Mouse (Mus musculus) small intestine, adult 2 months (tissue): Measurements from ENCODE around the gene Wdr78. TPM values are rescaled to one million over a fixed set of nuclear protein-coding genes. Genes with fewer than 3 reads are reported as not detected.

ENCODE experiments used
- H3K27ac ChIP-seq: fragments of 200-500 bp; 2 replicates; pipeline ENCODE4 v1.5.1; 2012; ENCODE audit warnings: low read depth, low read length, control low read depth, inconsistent platforms; ENCODE audit not compliant: insufficient read depth
- H3K27me3 ChIP-seq: fragments of 200-500 bp; 2 replicates; pipeline ENCODE4 v1.6.1; 2012; ENCODE audit warnings: mild to moderate bottlenecking, moderate library complexity, low read length, inconsistent platforms; ENCODE audit not compliant: control insufficient read depth, insufficient read depth
- H3K36me3 ChIP-seq: fragments of 200-500 bp; 2 replicates; pipeline ENCODE4 v1.6.1; 2012; ENCODE audit warnings: mild to moderate bottlenecking, low read length, control low read depth, inconsistent platforms; ENCODE audit not compliant: control insufficient read depth, insufficient read depth
- H3K4me1 ChIP-seq: fragments of 200-500 bp; 2 replicates; pipeline ENCODE4 v1.6.1; 2012; ENCODE audit warnings: low read length, inconsistent platforms, mixed read lengths; ENCODE audit not compliant: control insufficient read depth, insufficient read depth, insufficient read length
- H3K4me3 ChIP-seq: fragments of 200-500 bp; 2 replicates; pipeline ENCODE4 v1.5.1; 2012; ENCODE audit warnings: low read depth, mild to moderate bottlenecking, control low read depth, inconsistent platforms, low read length, moderate library complexity
- CTCF ChIP-seq: fragments of 200-500 bp; IDR thresholded peaks from 2 replicates; pipeline ENCODE4 v1.5.1; 2012; ENCODE audit warnings: low read depth, mild to moderate bottlenecking, control low read depth, inconsistent platforms, low read length, moderate library complexity, mixed read lengths; ENCODE audit not compliant: insufficient replicate concordance, insufficient read length; ENCODE audit errors: extremely low read depth
- POLR2A ChIP-seq: fragments of 200-500 bp; IDR thresholded peaks from 2 replicates; pipeline ENCODE4 v1.6.1; 2012; ENCODE audit warnings: low read depth, mild to moderate bottlenecking, control low read depth, inconsistent platforms, low read length, moderate library complexity
- WGBS: fragments of 180-500 bp; shearing (Covaris S2); methylation state at CpG from one replicate; pipeline ENCODE4 v1.1.7; 2018; 5-methylcytosine and 5-hydroxymethylcytosine counted together
- polyA plus RNA-seq: library from polyadenylated mRNA; depleted of rRNA; stranded (reverse); fragments of >200 nt; gene quantifications from 2 replicates; pipeline ENCODE4 v1.2.3, GENCODE M21; 2012; rRNA removed

The Wdr78 gene
- polyA plus RNA-seq, 1 experiment: 0.09 TPM

DNA sequence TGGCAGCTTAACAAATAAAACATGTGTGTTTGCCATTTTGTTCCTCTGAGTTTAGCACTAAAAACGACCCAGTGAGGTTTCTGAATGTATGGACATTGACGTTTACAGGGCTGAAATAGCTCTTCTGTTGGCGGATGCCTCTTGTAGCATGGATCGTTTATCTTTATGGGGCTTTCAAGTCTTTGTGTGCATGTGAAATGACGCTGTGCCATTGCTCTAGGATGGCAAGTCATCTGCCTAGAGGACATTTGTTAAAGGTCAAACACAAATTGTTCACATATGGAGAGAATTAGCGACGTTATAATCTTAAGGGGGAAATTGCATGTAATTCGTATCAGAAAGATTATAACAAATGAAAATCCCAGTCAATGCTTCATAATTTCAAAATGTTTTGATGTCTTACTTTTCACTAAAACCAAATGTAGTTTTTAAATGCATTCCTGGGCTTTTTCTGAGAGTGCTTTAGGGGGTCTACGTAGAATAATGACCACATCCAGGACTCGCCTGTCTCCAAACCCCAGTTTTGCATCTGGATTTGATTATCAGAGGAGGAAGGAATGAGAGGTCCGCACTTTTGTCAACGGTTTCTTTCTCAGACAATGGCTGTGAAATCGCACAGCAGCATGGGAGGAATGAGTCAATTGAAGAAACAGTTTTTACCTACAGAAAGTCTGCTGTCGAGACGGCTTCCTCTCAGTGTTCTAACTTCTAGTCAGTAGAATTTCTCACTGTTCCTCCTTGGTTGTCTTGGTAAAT is 109.0 kb downstream of the Wdr78 start:
- WGBS: 76% methylated on average over 15 of the region's 15 CpGs
- Histone ChIP-seq H3K27ac (no peak overlapping the region), H3K4me1 (no peaks in the 10 kb centered on the region), H3K4me3 (no peak overlapping the region), H3K27me3 (no peaks in the 10 kb centered on the region), H3K36me3 (no peaks in the 10 kb centered on the region)
- TF ChIP-seq POLR2A: no peak
- no peak for TF ChIP-seq CTCF

DNA sequence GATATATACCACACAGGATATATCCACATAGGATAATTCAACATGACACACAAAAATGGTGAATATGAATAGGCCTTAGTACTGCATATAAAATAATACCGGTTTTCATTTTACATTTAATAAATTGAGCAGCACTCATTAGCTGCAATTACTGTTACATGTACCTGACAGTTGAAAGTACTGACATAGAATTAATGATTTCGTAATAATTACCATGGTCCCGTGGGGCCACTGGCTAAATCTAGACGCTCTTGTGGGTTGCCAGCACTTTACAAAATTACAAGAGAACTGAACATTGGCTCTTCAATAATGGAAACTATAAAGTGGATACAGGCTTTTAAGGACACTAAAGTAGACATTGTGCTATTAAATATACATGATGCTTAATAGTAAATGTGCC is 109.7 kb downstream of the Wdr78 start:
- TF ChIP-seq POLR2A (no peak), CTCF (no peak)
- Histone ChIP-seq H3K4me1 (no peaks in the 10 kb centered on the region), H3K4me3 (no peak overlapping the region), H3K36me3 (no peaks in the 10 kb centered on the region), H3K27me3 (no peaks in the 10 kb centered on the region), H3K27ac (no peak overlapping the region)
- 84% methylated on average over 4 of the region's 4 CpGs for WGBS

DNA sequence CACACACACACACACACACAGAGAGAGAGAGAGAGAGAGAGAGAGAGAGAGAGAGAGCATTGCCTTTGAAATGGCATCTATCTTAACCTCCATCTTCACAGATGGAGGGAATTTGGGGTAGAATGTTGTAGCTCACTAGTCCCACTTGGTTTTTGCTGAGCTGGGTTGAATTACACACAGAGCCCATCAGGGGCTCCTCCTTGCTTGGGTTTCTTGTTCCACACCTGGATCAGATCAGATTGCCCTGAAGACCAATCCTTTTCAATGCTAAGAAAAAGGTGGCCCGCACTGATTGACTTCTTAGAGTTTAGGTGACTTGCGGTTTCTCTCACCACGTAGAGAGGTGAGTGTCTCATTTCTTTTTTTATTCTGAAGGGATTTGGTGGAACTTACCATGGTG is 122.7 kb downstream of the Wdr78 start:
- WGBS: 91% methylated on average over 3 of the region's 3 CpGs

GRCm38 (mm10) chr4:102990595-102991340 is 123.6 kb downstream of the Wdr78 start:
- Histone ChIP-seq H3K36me3 (no peaks in the 10 kb centered on the region), H3K27ac (no peak overlapping the region), H3K4me1 (no peaks in the 10 kb centered on the region), H3K27me3 (no peaks in the 10 kb centered on the region), H3K4me3 (no peak overlapping the region)
- 76% methylated on average over 11 of the region's 11 CpGs for WGBS
- no peak for TF ChIP-seq POLR2A
- TF ChIP-seq CTCF: no peak

More for the DNA sequence above, 122.7 kb downstream of the Wdr78 start:
- Histone ChIP-seq H3K27me3 (no peaks in the 10 kb centered on the region), H3K27ac (no peak overlapping the region), H3K4me1 (no peaks in the 10 kb centered on the region), H3K36me3 (no peaks in the 10 kb centered on the region), H3K4me3 (no peak overlapping the region)
- TF ChIP-seq CTCF: no peak
- TF ChIP-seq POLR2A: no peak

DNA sequence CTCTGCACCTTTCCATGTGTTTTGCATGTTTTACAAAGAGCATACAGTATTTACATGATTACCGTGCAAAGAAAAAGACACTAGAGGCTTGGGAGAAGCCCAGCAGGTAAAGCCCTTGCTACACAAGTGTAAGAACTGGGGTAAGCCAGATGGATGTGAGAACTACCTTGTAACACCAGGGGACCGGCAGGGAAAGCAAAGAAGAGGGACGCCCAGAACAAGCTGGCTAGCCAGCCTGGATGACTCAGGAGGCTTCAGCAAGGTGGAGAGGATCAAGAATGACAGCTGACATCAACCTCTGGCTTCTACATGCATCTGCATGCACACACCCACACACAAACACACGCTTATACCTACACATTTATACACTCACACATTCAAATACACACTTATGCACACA is 124.3 kb downstream of the Wdr78 start:
- Histone ChIP-seq H3K4me1 (no peaks in the 10 kb centered on the region), H3K36me3 (no peaks in the 10 kb centered on the region), H3K4me3 (no peak overlapping the region), H3K27me3 (no peaks in the 10 kb centered on the region), H3K27ac (no peak overlapping the region)
- no peak for TF ChIP-seq POLR2A
- no peak for TF ChIP-seq CTCF
- 76% methylated on average over 4 of the region's 4 CpGs for WGBS

- H3K4me3 ChIP-seq: no peak overlapping the region
Measured at GRCm38 (mm10) chr4:102989391-102989790, 125.0 kb downstream of the Wdr78 start.

DNA sequence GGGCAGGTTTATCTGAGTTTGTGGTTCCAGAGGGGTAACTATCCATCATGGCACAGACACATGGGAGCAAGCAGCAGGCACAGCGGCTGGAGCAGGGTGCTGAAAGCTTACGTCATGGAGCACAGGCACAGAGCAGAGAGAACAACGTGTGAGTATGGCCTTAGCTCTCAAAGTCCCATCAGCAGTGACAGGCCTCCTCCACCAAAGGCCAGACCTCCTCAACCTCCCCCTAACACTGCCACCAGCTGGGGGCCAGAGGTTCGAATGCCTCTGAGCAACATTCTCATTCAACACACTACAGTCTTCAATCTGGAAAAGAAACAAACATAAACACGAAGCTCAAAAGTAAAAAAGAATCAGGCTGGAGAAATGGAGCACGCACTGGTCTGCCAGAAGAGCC is 125.8 kb downstream of the Wdr78 start:
- Histone ChIP-seq H3K4me1 (no peaks in the 10 kb centered on the region), H3K27ac (no peak overlapping the region), H3K36me3 (no peaks in the 10 kb centered on the region), H3K4me3 (no peak overlapping the region), H3K27me3 (no peaks in the 10 kb centered on the region)
- TF ChIP-seq CTCF (no peak), POLR2A (no peak)
- WGBS: 77% methylated on average over 6 of the region's 6 CpGs

More at GRCm38 (mm10) chr4:102989391-102989790, 125.0 kb downstream of the Wdr78 start:
- no peak overlapping the region for H3K27ac ChIP-seq
- TF ChIP-seq POLR2A (no peak), CTCF (no peak)
- 77% methylated on average over 5 of the region's 5 CpGs for WGBS
- H3K4me1 ChIP-seq: no peaks in the 10 kb centered on the region
- H3K36me3 ChIP-seq: no peaks in the 10 kb centered on the region
- no peaks in the 10 kb centered on the region for H3K27me3 ChIP-seq

Other genes with a start within 250 kb of the Wdr78 start
- gene Tctex1d1, start 135.9 kb downstream of the Wdr78 start, polyA plus RNA-seq: not detected in 2 replicates
- gene Insl5, start 87.7 kb downstream of the Wdr78 start, polyA plus RNA-seq: not detected in 2 replicates
- gene Mier1, start 165 bp downstream of the Wdr78 start, polyA plus RNA-seq: 2.4 and 6.2 TPM in 2 replicates
- 6.3 and 10.2 TPM in 2 replicates for gene Slc35d1, start 100.6 kb upstream of the Wdr78 start, polyA plus RNA-seq
- not detected in 2 replicates for gene 4921539E11Rik, start 176.3 kb upstream of the Wdr78 start, polyA plus RNA-seq
- 4.0 and 5.4 TPM in 2 replicates for gene Oma1, start 199.3 kb upstream of the Wdr78 start, polyA plus RNA-seq